28 mouse cellular contexts compared by ENCODE assay signal in the genomic region with DNA sequence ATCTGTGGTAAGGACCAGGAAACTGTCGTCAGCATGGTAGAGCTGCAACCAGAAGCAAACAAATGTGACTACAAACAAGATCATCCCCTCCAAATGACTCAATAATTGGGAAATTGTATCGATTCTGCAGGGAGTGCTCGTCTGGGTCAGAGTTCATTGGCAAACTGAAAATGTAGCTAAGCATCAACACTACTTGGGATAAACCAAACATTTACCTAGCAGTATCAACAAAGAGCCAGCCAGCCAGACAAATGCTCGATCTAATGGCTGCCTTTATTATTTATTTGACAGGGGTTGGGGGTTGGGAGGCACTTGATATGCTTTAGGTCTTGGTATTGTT. TPM values are rescaled to one million over a fixed set of nuclear protein-coding genes. Genes with fewer than 3 reads are reported as not detected.
DNase-seq lines count a peak whose midpoint lies in the region; ATAC-seq and TF ChIP-seq lines count a peak whose summit lies in the region.
"Had no signal": no experiment of that assay in that cellular context is flagged by ENCODE, and none has a peak within 500 bp of the region (broad histone marks: within the 10 kb centered on the region; RNA-seq: fewer than 3 reads in every experiment).

No protein-coding gene starts in this region.

- 17% methylated on average over 4 of the region's 4 CpGs for WGBS in liver, adult 2 months
- WGBS in liver, embryonic 14.5 days (ENCODE audit: insufficient replicate concordance) = 59% methylated on average over 4 of the region's 4 CpGs
- 60% methylated on average over 4 of the region's 4 CpGs for WGBS in liver, postnatal 0 days (ENCODE audit: insufficient replicate concordance)
- 75% methylated on average over 4 of the region's 4 CpGs for WGBS in embryonic facial prominence, embryonic 10.5 days

- peak overlapping the region; percentile 79; the same call in 1 of the 2 replicates for H3K9ac ChIP-seq in liver, adult 2 months (ENCODE audit: low read depth, low read length)
- H3K9ac ChIP-seq in liver, embryonic 14.5 days (replicated peaks) = no peak overlapping the region
- no peak overlapping the region for H3K9ac ChIP-seq in liver, postnatal 0 days (replicated peaks)
- H3K9ac ChIP-seq: forebrain, embryonic 13.5 days; heart, embryonic 13.5 days; hindbrain, embryonic 14.5 days had no signal

- H3K79me2 ChIP-seq in liver, adult 2 months (ENCODE audit: control insufficient read depth, insufficient read depth, low read length) = 0 out of 2 replicates have a peak, but pooled peaks cover under 1% of the 10 kb centered on the region

- no peak for TF ChIP-seq EP300 in liver, embryonic 14.5 days (IDR thresholded peaks at IDR 0.05; ENCODE audit: low read depth)
- TF ChIP-seq EP300 in liver, postnatal 0 days (IDR thresholded peaks at IDR 0.05; ENCODE audit: low read depth) = peak; percentile 79

- H3K27ac ChIP-seq in liver, adult 2 months (replicated peaks; ENCODE audit: insufficient read depth, low read depth, low read length) = peak overlapping the region; percentile 98
- H3K27ac ChIP-seq in liver, embryonic 14.5 days = no peak overlapping the region
- peak overlapping the region; percentile 89 for H3K27ac ChIP-seq in liver, postnatal 0 days (ENCODE audit: low read depth)
- no peak overlapping the region for H3K27ac ChIP-seq in embryonic facial prominence, embryonic 10.5 days (replicated peaks)
- H3K27ac ChIP-seq: forebrain, embryonic 10.5 days; forebrain, embryonic 13.5 days; gastrocnemius, adult 2 months; heart, embryonic 13.5 days; hindbrain, embryonic 14.5 days; hindbrain, postnatal 0 days had no signal

- no peaks in the 10 kb centered on the region for H3K9me3 ChIP-seq in liver, embryonic 14.5 days (ENCODE audit: control insufficient read depth, low read length)
- no peaks in the 10 kb centered on the region for H3K9me3 ChIP-seq in liver, postnatal 0 days (ENCODE audit: low read length)
- H3K9me3 ChIP-seq in embryonic facial prominence, embryonic 10.5 days = no peaks in the 10 kb centered on the region
- H3K9me3 ChIP-seq: forebrain, embryonic 10.5 days; forebrain, embryonic 13.5 days; G1E; heart, embryonic 13.5 days had no signal

- H3K4me3 ChIP-seq in liver, adult 2 months (ENCODE audit: insufficient read depth, low read depth, low read length) = 0 out of 2 replicates have a peak overlapping the region, but pooled peaks have one; percentile 40
- H3K4me3 ChIP-seq in liver, embryonic 14.5 days (ENCODE audit: insufficient read depth in 1 of 2, low read depth in 2 of 2, low read length in 2 of 2) = no peak overlapping the region
- H3K4me3 ChIP-seq in liver, postnatal 0 days (ENCODE audit: low read depth, low read length) = no peak overlapping the region
- no peak overlapping the region for H3K4me3 ChIP-seq in embryonic facial prominence, embryonic 10.5 days
- H3K4me3 ChIP-seq: forebrain, embryonic 10.5 days; forebrain, embryonic 13.5 days; gastrocnemius, adult 2 months; heart, embryonic 13.5 days had no signal

- H3K4me2 ChIP-seq in liver, embryonic 14.5 days (ENCODE audit: low read depth) = no peak overlapping the region
- no peak overlapping the region for H3K4me2 ChIP-seq in liver, postnatal 0 days (ENCODE audit: low read depth, low read length)
- H3K4me2 ChIP-seq: forebrain, embryonic 13.5 days; heart, embryonic 13.5 days; hindbrain, embryonic 14.5 days had no signal

- TF ChIP-seq CTCF in liver, adult 2 months (IDR thresholded peaks at IDR 0.05; ENCODE audit: low read depth, low read length) = no peak
- no peak for TF ChIP-seq CTCF in liver, embryonic 14.5 days (IDR thresholded peaks at IDR 0.05; ENCODE audit: low read depth)
- TF ChIP-seq CTCF in liver, postnatal 0 days (IDR thresholded peaks at IDR 0.05; ENCODE audit: low read depth) = no peak

- TF ChIP-seq POLR2A in liver, adult 2 months (IDR thresholded peaks at IDR 0.05; ENCODE audit: extremely low read depth, insufficient read depth, low read length) = no peak

- H3K4me1 ChIP-seq in liver, adult 2 months (ENCODE audit: control insufficient read depth, insufficient read depth, low read length) = peaks cover 15% of the 10 kb centered on the region
- peaks cover 0 to 5% of the 10 kb centered on the region in 2 experiments; a peak in 1 of 4 replicates for H3K4me1 ChIP-seq in liver, embryonic 14.5 days (replicated peaks; ENCODE audit: control insufficient read depth in 2 of 2, insufficient read depth in 2 of 2, low read length in 1 of 2)
- H3K4me1 ChIP-seq in liver, postnatal 0 days (ENCODE audit: insufficient read depth) = no peaks in the 10 kb centered on the region; the same call in none of the 2 replicates
- no peaks in the 10 kb centered on the region for H3K4me1 ChIP-seq in embryonic facial prominence, embryonic 10.5 days
- H3K4me1 ChIP-seq: forebrain, embryonic 10.5 days; forebrain, embryonic 13.5 days; heart, embryonic 13.5 days had no signal

- peak; percentile 100 for DNase-seq in liver, adult 2 months (ENCODE audit: extremely low read depth, low read depth, low spot score)
- no peak for DNase-seq in liver
- peak in 1 of 3 experiments; percentile 10 for DNase-seq in liver, embryonic 14.5 days (ENCODE audit: low read depth in 3 of 3, low spot score in 3 of 3)
- DNase-seq in liver, postnatal 0 days = peak; percentile 27
- no peak for DNase-seq in embryonic facial prominence, embryonic 10.5 days (ENCODE audit: low spot score)
- DNase-seq in cerebellum, adult 11 months = no peak
- DNase-seq in embryo, embryonic 10.5 days (ENCODE audit: low spot score) = no peak
- DNase-seq: adrenal gland, postnatal 10 days; adrenal gland, postnatal 36 days; B cell, adult 2 months; cerebellum, adult 2 months; cerebellum, adult 9-11 months; cerebellum, postnatal 25 days; embryo, embryonic 11 days; gastrocnemius, adult 2 months; gastrocnemius, postnatal 14 days; heart, adult 18-20 months; heart, postnatal 14 days; heart, postnatal 4 days had no signal

- H3K36me3 ChIP-seq in liver, adult 2 months (ENCODE audit: control insufficient read depth, insufficient read depth, low read length) = peaks cover 42% of the 10 kb centered on the region
- no peaks in the 10 kb centered on the region; the same call in 1 of the 2 replicates for H3K36me3 ChIP-seq in liver, embryonic 14.5 days (replicated peaks; ENCODE audit: control insufficient read depth, insufficient read depth, low read depth)
- H3K36me3 ChIP-seq in liver, postnatal 0 days (replicated peaks; ENCODE audit: insufficient read depth, low read length) = peaks cover 19% of the 10 kb centered on the region
- H3K36me3 ChIP-seq in embryonic facial prominence, embryonic 10.5 days (replicated peaks) = peaks cover 18% of the 10 kb centered on the region; the same call in 1 of the 2 replicates
- H3K36me3 ChIP-seq: G1E had no signal

- ATAC-seq in liver, embryonic 14.5 days (ENCODE audit: insufficient read depth) = peak; percentile 71
- peak; percentile 91 for ATAC-seq in liver, postnatal 0 days
- ATAC-seq: forebrain, embryonic 13.5 days; forebrain, embryonic 16.5 days; hindbrain, postnatal 0 days; Patski had no signal

- H3K27me3 ChIP-seq in liver, adult 2 months (ENCODE audit: control insufficient read depth, insufficient read depth, low read length) = no peaks in the 10 kb centered on the region
- H3K27me3 ChIP-seq in liver, embryonic 14.5 days (ENCODE audit: control insufficient read depth, insufficient read depth, low read length) = no peaks in the 10 kb centered on the region
- no peaks in the 10 kb centered on the region for H3K27me3 ChIP-seq in liver, postnatal 0 days (ENCODE audit: insufficient read depth, low read length)
- no peaks in the 10 kb centered on the region for H3K27me3 ChIP-seq in embryonic facial prominence, embryonic 10.5 days (replicated peaks; ENCODE audit: low read depth, poor library complexity, severe bottlenecking)
- H3K27me3 ChIP-seq: CH12.LX; forebrain, embryonic 13.5 days; heart, embryonic 13.5 days; Patski had no signal

RNA-seq across cellular contexts. Expression of gene Ppm1k, which starts 21.3 kb away (rescaled TPM):
- total RNA-seq in liver, adult 2 months (2014; rRNA removed) = 137 and 148 TPM in 2 replicates
- polyA plus RNA-seq in liver, adult 2 months (2012; rRNA removed) = 10.4 and 12.5 TPM in 2 replicates
- 1.6 and 4.5 TPM in 2 replicates for polyA plus RNA-seq in liver, embryonic 14.5 days (2012; rRNA removed)
- polyA plus RNA-seq in liver, embryonic 14.5 days (2014; fragmentation: Nextera tagmentation; extraction: Ambion mirVana) = 2.8 and 3.3 TPM in 2 replicates
- 14.9 and 15.6 TPM in 2 replicates for polyA plus RNA-seq in liver, postnatal 0 days (2015; fragmentation: Nextera tagmentation; extraction: Ambion mirVana)
- polyA plus RNA-seq in embryonic facial prominence, embryonic 10.5 days (2016; fragmentation: Nextera tagmentation; extraction: Ambion mirVana) = 3.9 and 4.8 TPM in 2 replicates

Comparison
In these comparisons a context has a peak if more than half of its experiments do, and no peak if none do; other contexts are left out.
1. DNase-seq: peak in liver, adult 2 months (single experiment) and liver, postnatal 0 days (single experiment); none in liver (single experiment), embryonic facial prominence, embryonic 10.5 days (single experiment), cerebellum, adult 11 months (single experiment) and embryo, embryonic 10.5 days (single experiment).
2. H3K27ac ChIP-seq: peak in liver, adult 2 months (single experiment) and liver, postnatal 0 days (single experiment); none in liver, embryonic 14.5 days (single experiment) and embryonic facial prominence, embryonic 10.5 days (single experiment).